Mouse (Mus musculus): ENCODE measurements around the gene Gm10840. TPM values are rescaled to one million over a fixed set of nuclear protein-coding genes. Genes with fewer than 3 reads are reported as not detected.

Gm10840 gene
- polyA plus RNA-seq, 1 experiment, result not detected

DNA sequence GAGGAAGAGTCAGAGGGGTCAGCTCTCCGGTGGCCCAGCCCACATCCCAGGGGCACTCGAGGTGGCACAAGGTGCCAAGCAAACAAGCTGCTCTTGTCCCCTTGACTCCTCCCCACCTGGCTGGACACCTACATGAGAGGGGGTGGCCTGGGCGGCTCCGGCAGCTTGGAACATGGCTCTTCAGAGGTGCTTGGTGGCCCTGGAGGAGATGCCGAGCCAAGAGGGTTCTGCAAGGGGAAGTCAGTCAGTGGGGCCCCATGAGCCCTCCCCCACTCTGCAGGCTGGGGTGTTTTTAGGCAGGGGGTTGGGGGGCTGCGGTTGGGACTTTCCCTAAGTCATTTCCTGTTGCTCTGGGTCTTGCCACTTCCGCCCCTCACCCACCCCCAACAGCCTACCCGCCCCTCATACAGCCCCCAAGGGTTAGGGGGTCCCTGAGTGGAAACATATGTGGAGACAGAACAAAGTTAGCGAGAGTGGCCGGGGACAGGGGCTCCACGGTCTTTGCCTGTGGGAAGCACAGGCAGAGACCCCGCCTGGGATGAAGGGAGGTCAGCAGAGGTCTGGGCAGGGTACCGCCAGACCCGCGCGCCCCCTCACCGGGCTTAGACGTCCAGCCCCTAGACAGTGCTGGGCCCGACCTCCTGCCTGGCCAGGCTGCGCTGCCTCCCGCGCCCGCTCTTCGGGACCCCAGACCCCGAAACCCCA is 1.3 kb upstream of the Gm10840 start:
- Histone ChIP-seq H3K36me3 (ENCODE audit: control insufficient read depth, insufficient read depth, low read length, poor library complexity, severe bottlenecking) (peaks cover 3% of the 10 kb centered on the region; the same call in 1 of the 2 replicates), H3K9me3 (replicated peaks; ENCODE audit: control insufficient read depth, insufficient read depth, low read length, poor library complexity, severe bottlenecking) (no peaks in the 10 kb centered on the region), H3K4me1 (ENCODE audit: control insufficient read depth, insufficient read depth, low read length) (no peaks in the 10 kb centered on the region), H3K9ac (ENCODE audit: low read depth, poor library complexity, severe bottlenecking) (peak overlapping the region; percentile 92), H3K27ac (ENCODE audit: insufficient read depth, low read length) (no peak overlapping the region), H3K4me3 (ENCODE audit: low read depth, low read length) (peak overlapping the region; percentile 74), H3K27me3 (ENCODE audit: control insufficient read depth, insufficient read depth, low read length, poor library complexity, severe bottlenecking) (no peaks in the 10 kb centered on the region)
- no peak for TF ChIP-seq EP300 (IDR thresholded peaks at IDR 0.05; ENCODE audit: insufficient read depth, low read depth, low read length)
- no peak for TF ChIP-seq CTCF (IDR thresholded peaks at IDR 0.05; ENCODE audit: low read depth, low read length)
- TF ChIP-seq POLR2A (IDR thresholded peaks at IDR 0.05; ENCODE audit: insufficient read depth, low read length), result no peak

DNA sequence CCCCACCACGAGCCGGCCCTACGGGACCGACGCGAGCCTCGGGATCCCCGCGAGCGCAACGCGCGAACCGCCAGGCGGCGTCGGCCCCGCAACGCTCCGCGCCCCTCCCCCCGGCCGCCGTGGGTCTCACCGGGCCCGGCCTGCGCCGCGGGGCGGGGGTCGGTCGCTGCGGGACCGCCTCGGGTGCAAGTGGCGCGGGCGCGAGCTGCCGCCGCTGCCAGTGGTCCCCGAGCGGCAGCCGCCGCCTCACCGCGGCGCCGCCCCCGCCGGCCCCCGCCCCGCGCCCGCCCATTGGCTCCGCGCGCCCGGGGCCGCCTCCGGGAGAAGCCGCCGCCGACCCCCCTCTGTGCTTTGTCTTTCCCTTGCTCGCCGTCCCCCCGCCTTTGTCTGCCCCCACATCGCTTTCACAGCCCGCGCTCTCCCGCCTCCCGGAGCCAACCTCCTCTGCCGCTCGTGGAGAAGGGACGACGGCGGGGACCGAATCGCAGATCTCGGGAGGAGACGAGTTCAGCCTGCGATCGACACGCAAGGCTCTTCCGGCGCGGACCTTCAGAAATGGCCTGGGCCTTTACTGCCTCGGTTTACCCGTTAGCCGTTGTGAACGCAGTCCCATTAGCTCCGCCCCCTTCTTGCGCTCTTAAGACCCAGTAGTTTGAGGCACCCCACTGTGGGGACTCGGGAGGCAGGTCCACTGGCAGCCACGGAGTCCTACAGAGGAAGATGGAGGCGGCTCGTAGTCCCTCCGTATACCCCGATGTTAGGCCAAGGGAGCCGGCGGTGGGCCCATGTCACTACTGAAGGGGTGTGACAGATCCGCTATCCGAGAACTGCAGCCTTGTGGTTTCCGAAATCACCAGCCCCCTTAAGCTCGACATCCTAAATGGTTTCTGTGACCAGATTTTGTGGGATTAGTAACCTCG is 469 bp upstream of the Gm10840 start:
- peak overlapping the region; percentile 74 for H3K4me3 ChIP-seq (ENCODE audit: low read depth, low read length)
- H3K4me1 ChIP-seq (ENCODE audit: control insufficient read depth, insufficient read depth, low read length), result no peaks in the 10 kb centered on the region
- TF ChIP-seq EP300 (IDR thresholded peaks at IDR 0.05; ENCODE audit: insufficient read depth, low read depth, low read length) (no peak), CTCF (IDR thresholded peaks at IDR 0.05; ENCODE audit: low read depth, low read length) (no peak), POLR2A (IDR thresholded peaks at IDR 0.05; ENCODE audit: insufficient read depth, low read length) (no peak)
- no peak overlapping the region for H3K27ac ChIP-seq (ENCODE audit: insufficient read depth, low read length)
- H3K27me3 ChIP-seq (ENCODE audit: control insufficient read depth, insufficient read depth, low read length, poor library complexity, severe bottlenecking), result no peaks in the 10 kb centered on the region
- no peaks in the 10 kb centered on the region for H3K9me3 ChIP-seq (replicated peaks; ENCODE audit: control insufficient read depth, insufficient read depth, low read length, poor library complexity, severe bottlenecking)
- no peaks in the 10 kb centered on the region for H3K36me3 ChIP-seq (ENCODE audit: control insufficient read depth, insufficient read depth, low read length, poor library complexity, severe bottlenecking)
- H3K9ac ChIP-seq (ENCODE audit: low read depth, poor library complexity, severe bottlenecking), result peak overlapping the region; percentile 92

DNA sequence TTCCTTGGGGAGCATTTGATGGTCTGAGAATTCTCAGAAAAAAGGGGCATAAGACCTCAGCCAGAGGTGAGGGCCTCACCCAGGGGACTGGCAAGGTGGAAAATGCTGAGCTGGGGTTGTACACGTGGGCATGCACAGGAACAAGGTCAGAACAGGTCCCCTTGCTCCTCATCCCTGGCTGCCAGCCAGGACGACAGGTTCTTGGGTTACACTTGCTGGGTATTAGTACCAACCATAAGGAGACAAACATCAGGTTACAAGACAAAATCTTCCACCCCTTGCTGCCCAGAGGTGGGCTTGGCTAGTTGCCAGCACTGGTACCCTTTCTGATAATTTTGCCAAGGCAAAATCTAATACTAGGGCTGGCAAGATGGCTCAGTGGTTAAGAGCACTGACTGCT is 1.6 kb downstream of the Gm10840 start:
- TF ChIP-seq POLR2A (IDR thresholded peaks at IDR 0.05; ENCODE audit: insufficient read depth, low read length) (no peak), CTCF (IDR thresholded peaks at IDR 0.05; ENCODE audit: low read depth, low read length) (no peak), EP300 (IDR thresholded peaks at IDR 0.05; ENCODE audit: insufficient read depth, low read depth, low read length) (no peak)
- Histone ChIP-seq H3K4me3 (ENCODE audit: low read depth, low read length) (no peak overlapping the region), H3K9me3 (replicated peaks; ENCODE audit: control insufficient read depth, insufficient read depth, low read length, poor library complexity, severe bottlenecking) (no peaks in the 10 kb centered on the region), H3K9ac (ENCODE audit: low read depth, poor library complexity, severe bottlenecking) (no peak overlapping the region), H3K27me3 (ENCODE audit: control insufficient read depth, insufficient read depth, low read length, poor library complexity, severe bottlenecking) (no peaks in the 10 kb centered on the region), H3K27ac (ENCODE audit: insufficient read depth, low read length) (no peak overlapping the region), H3K4me1 (ENCODE audit: control insufficient read depth, insufficient read depth, low read length) (no peaks in the 10 kb centered on the region), H3K36me3 (ENCODE audit: control insufficient read depth, insufficient read depth, low read length, poor library complexity, severe bottlenecking) (no peaks in the 10 kb centered on the region)

DNA sequence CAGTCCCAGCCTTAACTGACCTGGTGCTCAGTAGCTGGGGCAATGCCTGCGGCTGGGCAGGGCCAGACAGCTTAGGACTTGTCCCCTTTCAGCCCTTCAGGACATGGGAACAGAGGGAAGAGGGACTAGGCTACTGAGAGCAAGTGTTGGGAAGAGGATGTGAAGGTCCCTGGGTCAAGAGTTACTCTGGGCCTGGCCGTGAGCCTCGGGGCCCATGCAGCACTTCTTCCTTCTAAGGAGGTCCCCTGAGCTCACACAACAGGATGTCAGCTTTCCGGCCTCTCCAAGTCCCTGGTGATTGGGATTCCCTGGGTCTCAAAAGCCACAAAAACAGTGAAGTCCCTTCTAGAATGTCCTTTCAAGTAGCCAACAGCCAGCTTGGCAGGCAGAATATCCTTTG is 2.9 kb downstream of the Gm10840 start:
- H3K27ac ChIP-seq (ENCODE audit: insufficient read depth, low read length), result no peak overlapping the region
- H3K9ac ChIP-seq (ENCODE audit: low read depth, poor library complexity, severe bottlenecking), result no peak overlapping the region
- peaks cover 2% of the 10 kb centered on the region; the same call in 1 of the 2 replicates for H3K36me3 ChIP-seq (ENCODE audit: control insufficient read depth, insufficient read depth, low read length, poor library complexity, severe bottlenecking)
- H3K4me1 ChIP-seq (ENCODE audit: control insufficient read depth, insufficient read depth, low read length), result no peaks in the 10 kb centered on the region
- TF ChIP-seq POLR2A (IDR thresholded peaks at IDR 0.05; ENCODE audit: insufficient read depth, low read length), result no peak
- TF ChIP-seq CTCF (IDR thresholded peaks at IDR 0.05; ENCODE audit: low read depth, low read length), result no peak
- TF ChIP-seq EP300 (IDR thresholded peaks at IDR 0.05; ENCODE audit: insufficient read depth, low read depth, low read length), result no peak
- no peak overlapping the region for H3K4me3 ChIP-seq (ENCODE audit: low read depth, low read length)
- H3K27me3 ChIP-seq (ENCODE audit: control insufficient read depth, insufficient read depth, low read length, poor library complexity, severe bottlenecking), result no peaks in the 10 kb centered on the region
- no peaks in the 10 kb centered on the region for H3K9me3 ChIP-seq (replicated peaks; ENCODE audit: control insufficient read depth, insufficient read depth, low read length, poor library complexity, severe bottlenecking)

DNA sequence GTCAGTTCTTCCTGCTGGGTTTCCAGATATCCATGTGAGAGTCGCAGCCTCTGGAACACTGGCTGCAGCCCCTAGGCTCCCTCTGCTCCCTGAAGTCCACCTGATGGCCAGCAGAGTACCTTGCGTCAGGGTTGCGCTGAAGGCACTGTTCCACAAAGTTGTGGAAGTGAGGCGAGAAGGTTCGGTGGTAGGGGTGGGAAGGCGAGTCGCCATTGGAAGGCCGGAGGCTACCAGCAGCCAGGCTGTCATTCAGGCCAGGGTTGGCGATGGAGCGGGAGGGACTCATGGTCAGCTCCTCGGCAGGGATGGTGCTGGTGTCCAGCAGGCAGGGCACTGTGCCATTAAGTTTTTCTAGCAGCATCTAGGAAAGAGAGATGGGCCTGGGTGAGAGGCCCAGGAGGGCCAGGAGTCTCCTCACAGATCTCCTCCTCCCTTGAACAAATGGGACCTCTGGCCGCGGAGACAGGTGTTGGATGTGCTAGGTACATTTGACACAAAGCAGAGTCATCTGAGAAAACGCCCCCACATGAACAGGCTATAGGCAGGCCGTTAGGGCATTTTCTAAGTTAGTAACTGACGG is 4.0 kb downstream of the Gm10840 start:
- Histone ChIP-seq H3K9ac (ENCODE audit: low read depth, poor library complexity, severe bottlenecking) (no peak overlapping the region), H3K9me3 (replicated peaks; ENCODE audit: control insufficient read depth, insufficient read depth, low read length, poor library complexity, severe bottlenecking) (no peaks in the 10 kb centered on the region), H3K36me3 (ENCODE audit: control insufficient read depth, insufficient read depth, low read length, poor library complexity, severe bottlenecking) (peaks cover 2% of the 10 kb centered on the region; the same call in 1 of the 2 replicates), H3K4me3 (ENCODE audit: low read depth, low read length) (no peak overlapping the region), H3K4me1 (ENCODE audit: control insufficient read depth, insufficient read depth, low read length) (no peaks in the 10 kb centered on the region), H3K27ac (ENCODE audit: insufficient read depth, low read length) (no peak overlapping the region), H3K27me3 (ENCODE audit: control insufficient read depth, insufficient read depth, low read length, poor library complexity, severe bottlenecking) (no peaks in the 10 kb centered on the region)
- TF ChIP-seq POLR2A (IDR thresholded peaks at IDR 0.05; ENCODE audit: insufficient read depth, low read length), result no peak

Measured in ES-Bruce4 (cell line).